ENCODE assay signal across 9 mouse cellular contexts in the genomic region with DNA sequence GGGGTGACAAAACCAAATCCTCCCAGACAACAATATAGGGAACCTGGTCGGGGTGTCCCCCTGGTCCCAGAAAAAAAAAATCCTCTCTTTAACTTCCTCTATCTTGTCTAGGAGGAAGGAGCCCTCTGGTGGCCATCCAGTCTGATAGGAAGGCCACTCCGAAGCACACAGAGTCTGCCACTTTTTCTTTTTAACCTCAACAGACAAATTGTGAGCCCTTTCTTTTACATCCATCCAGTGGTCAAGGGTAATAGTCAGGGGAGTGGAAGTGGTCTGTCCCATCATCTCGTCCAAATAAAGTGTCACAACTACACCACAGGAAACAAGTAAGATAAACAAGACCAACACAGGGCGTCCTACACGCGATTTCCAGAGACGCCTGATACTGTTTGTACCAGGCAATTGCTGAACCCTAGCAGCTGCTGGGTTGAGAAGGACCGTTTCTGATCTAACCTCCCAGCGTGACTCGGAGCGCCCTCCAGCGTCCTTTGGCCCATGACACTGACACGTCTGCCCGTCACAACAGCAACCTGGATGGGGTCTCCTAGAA. TPM values are rescaled to one million over a fixed set of nuclear protein-coding genes. Genes with fewer than 3 reads are reported as not detected.
A peak's percentile ranks its signal among the peaks of the same experiment; 100 is the strongest.
DNase-seq lines count a peak whose midpoint lies in the region; ATAC-seq and TF ChIP-seq lines count a peak whose summit lies in the region.
"Had no signal": no experiment of that assay in that cellular context is flagged by ENCODE, and none has a peak within 500 bp of the region (broad histone marks: within the 10 kb centered on the region; RNA-seq: fewer than 3 reads in every experiment).

No protein-coding gene starts in this region.

- no peak for ATAC-seq in Patski
- ATAC-seq in erythroid progenitor cell, adult 5-6 weeks (replicated peaks; ENCODE audit: low FRiP score, poor library complexity, severe bottlenecking) = no peak

- in situ Hi-C loops in Patski (cut with MboI; ENCODE audit: low pct_unique_long_range_greater_than_20kb) = no loop called here

- H3K4me1 ChIP-seq in thymus, adult 2 months (replicated peaks; ENCODE audit: control insufficient read depth, insufficient read depth, low read length) = no peaks in the 10 kb centered on the region

- CTCF ChIA-PET in Patski (lab: Charles Lee) = interaction anchor here (1.3 kb wide), 1 partner anchor 53 kb away, joined by 3 read pairs; no protein-coding TSS in a partner anchor

- no peaks in the 10 kb centered on the region for H3K36me3 ChIP-seq in thymus, adult 2 months (ENCODE audit: control insufficient read depth, insufficient read depth, low read length)

- intact Hi-C loops in heart, postnatal 14 days (cut with DNase I) = no loop called here

- no peak for TF ChIP-seq POLR2A in thymus, adult 2 months (IDR thresholded peaks at IDR 0.05; ENCODE audit: control insufficient read depth, extremely low read depth, insufficient read depth, low read length, poor library complexity)

- peak; percentile 65 for TF ChIP-seq CTCF in Patski (IDR thresholded peaks at IDR 0.05)
- TF ChIP-seq CTCF in thymus, adult 2 months (IDR thresholded peaks at IDR 0.05; ENCODE audit: borderline replicate concordance, control insufficient read depth, extremely low read depth, insufficient read depth, low read length, poor library complexity) = no peak

- POLR2A ChIA-PET in Patski (lab: Charles Lee) = no interaction called here

- H3K4me3 ChIP-seq in thymus, adult 2 months (ENCODE audit: control insufficient read depth, insufficient read depth, low read length) = no peak overlapping the region

- H3K27ac ChIP-seq in thymus, adult 2 months (ENCODE audit: control insufficient read depth, insufficient read depth, low read length) = no peak overlapping the region

- DNase-seq in heart, postnatal 14 days = peak; percentile 30 to 42
- DNase-seq in heart, adult 8-10 months (ENCODE audit: low spot score) = no peak
- peak; percentile 29 for DNase-seq in 3T3-L1 (ENCODE audit: low read depth, low spot score)
- DNase-seq in Patski (ENCODE audit: low read depth, low spot score) = no peak
- peak; percentile 27 to 58 for DNase-seq in lung, adult 18-20 months
- DNase-seq in thymus, adult 18-20 months = no peak
- no peak for DNase-seq in thymus, adult 2 months

- WGBS in thymus, adult 2 months = 68% methylated on average over 14 of the region's 14 CpGs

- no peaks in the 10 kb centered on the region for H3K27me3 ChIP-seq in Patski
- H3K27me3 ChIP-seq in thymus, adult 2 months (ENCODE audit: control insufficient read depth, insufficient read depth, low read length) = no peaks in the 10 kb centered on the region

RNA-seq across cellular contexts. Expression of a gene that starts 1.4 kb away (rescaled TPM):
- 1 to 10 TPM; 2.6 to 3.7 TPM for total RNA-seq in heart, postnatal 14 days (2021)
- 1 to 10 TPM; 1.2 to 2.4 (median 2.1) TPM for total RNA-seq in heart, adult 8-10 months (2022)
- not detected for polyA plus RNA-seq in Patski (2021)
- total RNA-seq in erythroid progenitor cell, adult 5-6 weeks (2015; ENCODE audit: low replicate concordance) = 2.9 TPM in 1 of 2 replicates, not detected in the other
- 0.39 and 4.9 TPM in 2 replicates for total RNA-seq in erythroid progenitor cell, adult 5-6 weeks (2017; ENCODE audit: low replicate concordance)
- polyA plus RNA-seq in thymus, adult 2 months (2012; rRNA removed) = 2.5 and 2.8 TPM in 2 replicates
- polyA plus RNA-seq: neural tube, embryonic 11.5 days had no signal

RNA-seq across cellular contexts. Expression of a gene that starts 10.6 kb away (rescaled TPM):
- total RNA-seq in heart, postnatal 14 days (2021) = 1 to 10 TPM; 1.2 to 1.4 TPM
- total RNA-seq in heart, adult 8-10 months (2022) = 1 to 10 TPM in 2 of 4 experiments, not detected in 2; 1.4 TPM
- not detected for polyA plus RNA-seq in Patski (2021)
- not detected in 2 replicates for total RNA-seq in erythroid progenitor cell, adult 5-6 weeks (2015; ENCODE audit: low replicate concordance)
- not detected in 2 replicates for total RNA-seq in erythroid progenitor cell, adult 5-6 weeks (2017; ENCODE audit: low replicate concordance)
- polyA plus RNA-seq in thymus, adult 2 months (2012; rRNA removed) = 0.47 and 0.61 TPM in 2 replicates
- polyA plus RNA-seq: neural tube, embryonic 11.5 days had no signal

RNA-seq across cellular contexts. Expression of a gene that starts 17.6 kb away (rescaled TPM):
- total RNA-seq in heart, postnatal 14 days (2021) = 10 to 100 TPM; 14.5 to 18.2 TPM
- total RNA-seq in heart, adult 8-10 months (2022) = 10 to 100 TPM in 2 of 4 experiments, 1 to 10 TPM in 2; 8.5 to 13.9 (median 9.8) TPM
- 45.5 TPM for polyA plus RNA-seq in Patski (2021)
- total RNA-seq in erythroid progenitor cell, adult 5-6 weeks (2015; ENCODE audit: low replicate concordance) = 0.36 and 0.84 TPM in 2 replicates
- 0.90 and 0.98 TPM in 2 replicates for total RNA-seq in erythroid progenitor cell, adult 5-6 weeks (2017; ENCODE audit: low replicate concordance)
- polyA plus RNA-seq in thymus, adult 2 months (2012; rRNA removed) = 45.4 and 51.6 TPM in 2 replicates

RNA-seq across cellular contexts. Expression of a gene that starts 27.4 kb away (rescaled TPM):
- 10 to 100 TPM; 41.5 to 44.7 TPM for total RNA-seq in heart, postnatal 14 days (2021)
- 10 to 100 TPM; 39.1 to 46.8 (median 42.0) TPM for total RNA-seq in heart, adult 8-10 months (2022)
- 43.1 TPM for polyA plus RNA-seq in Patski (2021)
- 8.0 and 8.3 TPM in 2 replicates for total RNA-seq in erythroid progenitor cell, adult 5-6 weeks (2015; ENCODE audit: low replicate concordance)
- 2.3 and 5.9 TPM in 2 replicates for total RNA-seq in erythroid progenitor cell, adult 5-6 weeks (2017; ENCODE audit: low replicate concordance)
- polyA plus RNA-seq in thymus, adult 2 months (2012; rRNA removed) = 50.7 and 53.8 TPM in 2 replicates

RNA-seq across cellular contexts. Expression of a gene that starts 29.1 kb away (rescaled TPM):
- total RNA-seq in heart, postnatal 14 days (2021) = not detected
- total RNA-seq in heart, adult 8-10 months (2022) = under 1 TPM in 1 of 4 experiments, not detected in 3; 0.43 TPM
- 3.0 TPM for polyA plus RNA-seq in Patski (2021)
- total RNA-seq in erythroid progenitor cell, adult 5-6 weeks (2015; ENCODE audit: low replicate concordance) = not detected in 2 replicates
- total RNA-seq in erythroid progenitor cell, adult 5-6 weeks (2017; ENCODE audit: low replicate concordance) = not detected in 2 replicates
- polyA plus RNA-seq in thymus, adult 2 months (2012; rRNA removed) = not detected in 2 replicates

Comparison
In these comparisons a context has a peak if more than half of its experiments do, and no peak if none do; other contexts are left out.
1. DNase-seq: peak in heart, postnatal 14 days (2 of 2), 3T3-L1 (single experiment) and lung, adult 18-20 months (2 of 2); none in heart, adult 8-10 months (single experiment), Patski (single experiment), thymus, adult 18-20 months (0 of 2) and thymus, adult 2 months (single experiment).
2. RNA of a gene that starts 17.6 kb away (total RNA-seq): 14.5 to 18.2 TPM in heart, postnatal 14 days and 8.5 to 13.9 TPM in heart, adult 8-10 months; 0.36 to 0.98 TPM in erythroid progenitor cell, adult 5-6 weeks; every median in the first group is over 4 times any median in the second.